Mouse (Mus musculus) midbrain, embryonic 15.5 days (tissue): Measurements from ENCODE around the gene Olfr547. TPM values are rescaled to one million over a fixed set of nuclear protein-coding genes. Genes with fewer than 3 reads are reported as not detected.

Source experiments
- ATAC-seq: fragments of 200-750 bp; cut with Nextera tagmentation; replicated peaks from 2 replicates; pipeline ENCODE4 v1.8.0; 2017; ENCODE audit warnings: moderate TSS enrichment
- H3K27ac ChIP-seq: fragments of 300-500 bp; sonication (generic); 2 replicates; pipeline ENCODE4 v1.5.1; 2015; ENCODE audit warnings: mild to moderate bottlenecking, inconsistent platforms
- H3K27me3 ChIP-seq: fragments of 300-500 bp; sonication (generic); replicated peaks from 2 replicates; pipeline ENCODE4 v1.6.1; 2015; ENCODE audit warnings: inconsistent platforms
- H3K36me3 ChIP-seq: fragments of 300-500 bp; sonication (generic); replicated peaks from 2 replicates; pipeline ENCODE4 v1.6.1; 2015; ENCODE audit warnings: inconsistent platforms
- H3K4me1 ChIP-seq: fragments of 300-500 bp; sonication (generic); 2 replicates; pipeline ENCODE4 v1.6.1; 2015; ENCODE audit warnings: inconsistent platforms
- H3K4me2 ChIP-seq: fragments of 300-500 bp; sonication (generic); 2 replicates; pipeline ENCODE4 v1.6.1; 2015; ENCODE audit warnings: inconsistent platforms, mild to moderate bottlenecking, moderate library complexity
- H3K4me3 ChIP-seq: fragments of 300-500 bp; sonication (generic); 2 replicates; pipeline ENCODE4 v1.5.1; 2015; ENCODE audit warnings: mild to moderate bottlenecking, inconsistent platforms
- H3K9ac ChIP-seq: fragments of 300-500 bp; sonication (generic); 2 replicates; pipeline ENCODE4 v1.6.1; 2015; ENCODE audit warnings: mild to moderate bottlenecking, inconsistent platforms
- H3K9me3 ChIP-seq: fragments of 300-500 bp; sonication (generic); 2 replicates; pipeline ENCODE4 v1.6.1; 2016; ENCODE audit warnings: inconsistent platforms
- WGBS: fragments of 180-500 bp; shearing (Covaris S2); methylation state at CpG from one replicate; pipeline ENCODE4 v1.1.7; 2015; ENCODE audit warnings: mixed read lengths; 5-methylcytosine and 5-hydroxymethylcytosine counted together
- polyA plus RNA-seq: library from polyadenylated mRNA; unstranded; fragments of >200 nt; fragmentation: Nextera tagmentation; extraction: Ambion mirVana; gene quantifications from 2 replicates; pipeline ENCODE4 v1.2.1, GENCODE M21; 2015

Olfr547 gene
- polyA plus RNA-seq, 1 experiment from 2014 or later = not detected

- Histone ChIP-seq H3K4me1 (peaks cover 5% of the 10 kb centered on the region; the same call in 1 of the 2 replicates), H3K27ac (no peak overlapping the region), H3K9me3 (no peaks in the 10 kb centered on the region), H3K9ac (no peak overlapping the region), H3K4me2 (no peak overlapping the region), H3K4me3 (no peak overlapping the region), H3K36me3 (no peaks in the 10 kb centered on the region), H3K27me3 (no peaks in the 10 kb centered on the region)
- no peak for ATAC-seq
- WGBS = 56% methylated on average over 6 of the region's 6 CpGs
Measured at GRCm38 (mm10) chr7:102575998-102576397, 41.4 kb downstream of the Olfr547 start.

Other genes with a start within 250 kb of the Olfr547 start
- 44.7 and 48.9 TPM in 2 replicates for gene Rrm1, start 93.1 kb upstream of the Olfr547 start, polyA plus RNA-seq
- 0.60 and 0.93 TPM in 2 replicates for gene Olfr543, start 53.1 kb upstream of the Olfr547 start, polyA plus RNA-seq
- gene Olfr544, start 46.4 kb upstream of the Olfr547 start, polyA plus RNA-seq = 0.09 and 0.11 TPM in 2 replicates
- gene Olfr545, start 35.2 kb upstream of the Olfr547 start, polyA plus RNA-seq = 0.30 and 0.38 TPM in 2 replicates
- gene Olfr548-ps1, start 6.1 kb downstream of the Olfr547 start, polyA plus RNA-seq = not detected in 2 replicates
- not detected in 2 replicates for gene Olfr549, start 15.1 kb downstream of the Olfr547 start, polyA plus RNA-seq
- 0.28 TPM in 1 of 2 replicates, not detected in the other for gene Trim21, start 30.7 kb downstream of the Olfr547 start, polyA plus RNA-seq
- gene Olfr550, start 36.7 kb downstream of the Olfr547 start, polyA plus RNA-seq = not detected in 2 replicates
- gene Olfr551, start 57.1 kb downstream of the Olfr547 start, polyA plus RNA-seq = not detected in 2 replicates
- gene Olfr552, start 63.0 kb downstream of the Olfr547 start, polyA plus RNA-seq = not detected in 2 replicates
- not detected in 2 replicates for gene Olfr553, start 83.5 kb downstream of the Olfr547 start, polyA plus RNA-seq
- not detected in 2 replicates for gene Olfr554, start 103.7 kb downstream of the Olfr547 start, polyA plus RNA-seq
- gene Olfr555, start 124.1 kb downstream of the Olfr547 start, polyA plus RNA-seq = not detected in 2 replicates
- not detected in 2 replicates for gene Olfr556, start 130.2 kb downstream of the Olfr547 start, polyA plus RNA-seq
- gene Trim68, start 152.6 kb downstream of the Olfr547 start, polyA plus RNA-seq = 6.2 and 8.5 TPM in 2 replicates
- not detected in 2 replicates for gene Olfr557, start 161.2 kb downstream of the Olfr547 start, polyA plus RNA-seq
- gene Olfr558, start 167.5 kb downstream of the Olfr547 start, polyA plus RNA-seq = 0.05 TPM in 1 of 2 replicates, not detected in the other
- not detected in 2 replicates for gene Olfr33, start 184.3 kb downstream of the Olfr547 start, polyA plus RNA-seq
- not detected in 2 replicates for gene Olfr559, start 192.7 kb downstream of the Olfr547 start, polyA plus RNA-seq
- gene Olfr560, start 224.6 kb downstream of the Olfr547 start, polyA plus RNA-seq = not detected in 2 replicates
- 0.09 TPM in 1 of 2 replicates, not detected in the other for gene Olfr78, start 224.7 kb downstream of the Olfr547 start, polyA plus RNA-seq
- not detected in 2 replicates for gene Olfr561, start 236.5 kb downstream of the Olfr547 start, polyA plus RNA-seq